Mouse (Mus musculus) yolk sac, embryonic 10.5 days (tissue): ENCODE measurements at regions not wholly inside any gene's neighbourhood (a gene's known extent, or its start where the extent isn't known, plus 50 kb on each side); places are given as distances from the start of the nearest gene placed in this dataset.
A peak's percentile ranks its signal among the peaks of the same experiment; 100 is the strongest.

ENCODE experiments used
- DNase-seq: peaks from one replicate; pipeline ENCODE4 v3.0.0-alpha.2; 2017; ENCODE audit warnings: low spot score

DNA sequence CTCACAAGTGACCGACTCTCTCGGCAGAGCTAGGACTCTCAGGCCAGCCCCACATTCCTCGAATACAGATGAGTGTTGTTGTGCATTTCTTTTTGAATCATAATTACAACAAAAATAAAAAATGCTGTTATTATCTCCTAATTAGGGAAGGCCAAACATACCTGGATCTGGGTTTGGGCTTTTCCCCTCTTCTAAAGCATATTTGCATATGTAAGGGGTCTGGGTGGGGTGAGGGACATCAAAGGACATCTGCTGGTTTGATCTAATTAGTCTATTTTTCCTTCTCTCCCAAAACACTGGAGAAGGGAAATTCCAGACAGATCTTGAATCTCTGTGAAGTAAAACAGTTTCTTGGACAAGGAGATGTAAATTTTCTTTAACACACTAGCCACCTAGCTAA lies 85.3 kb downstream of the Tfap2a start:
- DNase-seq, result no peak

DNA sequence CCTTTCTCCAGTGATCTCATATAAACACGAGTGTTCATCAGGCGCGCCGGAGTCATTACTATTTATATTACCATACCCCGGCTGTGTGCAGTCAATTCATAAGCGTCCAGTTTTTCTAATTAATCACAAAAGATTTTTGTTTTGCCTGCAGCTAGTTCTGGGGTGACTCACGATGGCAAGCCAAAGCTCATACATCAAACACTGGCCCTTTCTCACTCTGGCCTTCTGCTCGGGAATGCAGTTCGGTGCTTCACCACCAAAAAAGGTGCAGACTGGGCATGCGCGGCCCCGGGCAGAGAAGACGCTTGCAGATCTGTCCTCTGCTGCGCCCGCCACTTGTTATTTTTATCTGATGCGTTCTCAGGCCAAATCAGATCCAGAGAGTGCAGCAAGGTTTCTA lies 87.1 kb downstream of the Tfap2a start:
- no peak for DNase-seq

DNA sequence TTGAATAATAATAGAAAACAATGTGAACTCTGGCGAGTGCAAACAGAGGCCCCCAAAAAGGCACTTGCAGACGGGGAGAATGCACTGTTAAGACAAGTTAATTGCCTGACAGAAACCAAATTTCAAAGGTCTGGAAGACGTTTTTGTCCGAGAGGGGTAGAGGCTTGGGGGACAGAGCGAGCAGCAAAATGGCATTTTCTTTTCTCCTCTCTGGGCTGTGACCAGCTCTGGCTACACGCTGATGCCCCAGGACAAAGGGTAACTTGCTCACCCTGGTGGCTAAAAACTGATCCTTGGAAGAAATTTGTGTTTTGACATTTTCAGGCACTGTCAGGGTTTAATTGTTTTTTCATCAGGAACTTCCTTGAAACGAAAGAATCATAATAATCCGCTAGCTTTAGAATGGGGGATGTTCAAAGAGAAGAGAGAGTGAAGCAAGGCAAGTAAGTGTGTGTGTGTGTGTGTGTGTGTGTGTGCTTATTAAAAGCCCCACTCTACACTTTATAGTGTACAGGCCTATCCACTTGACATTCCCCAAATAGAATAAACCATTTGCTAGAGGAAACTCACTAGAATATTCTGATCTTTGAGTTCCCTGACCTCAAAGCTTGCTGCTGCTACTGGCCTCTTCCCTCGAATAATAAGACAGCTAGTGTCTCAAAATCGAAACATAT lies 88.0 kb downstream of the Tfap2a start:
- no peak for DNase-seq

DNA sequence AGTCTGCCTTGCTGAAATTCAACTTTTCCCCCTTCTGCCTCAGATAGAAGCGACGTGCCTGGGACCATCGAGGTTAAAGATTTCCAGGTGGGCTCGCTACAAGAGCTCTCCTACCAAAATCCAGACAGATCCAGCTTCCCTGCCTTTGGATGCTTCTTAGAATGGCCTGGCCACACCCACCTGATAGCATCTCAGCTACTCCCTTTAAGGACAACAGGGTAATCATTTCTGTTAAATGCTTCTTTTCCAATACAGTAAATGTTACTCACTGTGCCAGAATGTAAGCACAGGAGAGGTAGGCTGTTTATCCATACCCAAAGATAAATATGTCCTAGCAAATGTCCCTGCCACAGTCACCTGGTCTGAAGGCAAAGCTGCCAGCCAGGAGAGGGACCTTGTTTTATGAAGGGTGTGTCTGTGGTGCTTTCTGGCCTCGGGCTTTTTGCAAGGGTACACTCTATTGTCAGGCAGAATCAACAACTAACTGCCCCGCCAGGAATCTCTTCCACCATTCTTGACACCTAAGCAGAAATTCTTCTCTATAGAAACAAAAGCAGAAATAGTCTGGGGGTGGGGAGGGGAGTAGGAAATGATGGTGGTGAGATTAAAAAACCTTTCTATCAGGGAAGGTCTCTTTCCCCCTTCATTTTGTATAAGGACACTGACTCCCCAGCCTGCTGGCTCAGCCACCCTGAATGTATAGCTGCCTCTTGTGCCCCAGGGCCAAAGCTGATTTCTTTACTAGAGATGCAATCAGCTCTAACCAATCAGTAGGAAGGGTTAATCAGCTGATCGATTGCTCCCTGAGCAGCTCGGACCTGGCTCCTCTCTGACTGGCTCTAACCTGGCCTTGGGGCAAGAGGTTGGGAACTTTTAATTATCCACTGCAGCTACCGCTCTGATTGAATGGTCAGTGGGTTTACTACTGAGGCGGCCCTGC lies 88.8 kb downstream of the Tfap2a start:
- no peak for DNase-seq

GRCm38 (mm10) chr13:40646131-40646530 lies 92.0 kb downstream of the Tfap2a start:
- no peak for DNase-seq

DNA sequence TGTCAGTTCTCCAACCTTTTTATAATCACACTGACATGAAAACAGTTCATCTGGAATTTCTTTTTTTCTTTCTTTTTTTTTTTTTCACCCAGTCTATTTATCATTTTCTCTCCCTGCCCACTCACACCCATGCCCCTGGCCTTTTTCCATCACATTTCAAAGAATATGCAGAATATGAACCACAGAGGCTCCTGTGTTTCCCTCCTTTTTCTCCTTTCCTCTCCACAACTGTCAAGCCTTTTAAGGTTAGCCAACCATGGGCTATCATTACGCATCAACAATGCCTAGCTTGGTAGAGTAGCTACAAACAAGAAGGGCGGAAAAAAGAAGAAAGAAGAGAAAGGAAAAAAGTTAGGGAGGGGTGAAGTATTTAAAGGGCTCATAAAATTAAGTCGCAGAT lies 92.5 kb downstream of the Tfap2a start:
- no peak for DNase-seq

GRCm38 (mm10) chr13:40642931-40643330 lies 95.2 kb downstream of the Tfap2a start:
- DNase-seq, result no peak

GRCm38 (mm10) chr13:40637269-40637668 lies 100.9 kb downstream of the Tfap2a start:
- no peak for DNase-seq

GRCm38 (mm10) chr13:40617881-40618280 lies 120.3 kb downstream of the Tfap2a start:
- no peak for DNase-seq

GRCm38 (mm10) chr13:40608526-40608925 lies 129.7 kb downstream of the Tfap2a start:
- DNase-seq, result no peak

- DNase-seq, result peak; percentile 9
Measured at GRCm38 (mm10) chr13:40606405-40607271, 131.5 kb downstream of the Tfap2a start.

DNA sequence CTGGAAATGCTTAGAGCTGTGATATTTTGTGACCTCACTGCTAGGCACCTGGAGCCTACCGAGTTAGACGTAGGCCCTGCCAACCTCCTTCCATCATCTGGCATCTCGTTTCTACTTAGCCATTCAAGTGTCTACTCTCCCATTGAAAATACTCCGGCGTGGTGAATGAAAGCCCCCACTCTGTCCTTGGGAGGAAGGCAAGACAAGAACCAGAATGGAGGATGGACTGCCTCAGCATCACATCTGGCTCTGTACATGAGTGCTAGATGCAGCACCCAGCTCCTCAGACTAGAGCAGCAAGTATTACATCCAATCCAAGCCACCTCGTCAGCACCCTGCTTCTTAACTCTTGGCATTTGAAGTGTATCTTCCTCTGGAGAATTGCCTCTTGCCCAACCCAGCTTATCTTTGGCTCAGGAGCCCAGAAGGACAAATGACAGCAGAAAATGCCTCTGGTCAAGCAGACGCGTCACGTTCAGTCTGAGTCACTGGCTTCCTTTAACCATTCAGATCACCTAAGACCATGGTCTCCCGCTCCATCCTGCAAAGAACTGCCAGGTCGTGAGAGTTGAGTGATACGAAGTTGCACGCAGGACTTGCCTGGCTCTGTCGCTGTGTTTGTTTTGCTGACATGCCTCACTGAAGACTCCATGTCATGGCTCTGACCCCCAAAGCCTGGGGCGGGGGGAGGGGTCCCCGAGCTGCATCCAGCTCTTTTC lies 132.3 kb downstream of the Tfap2a start:
- DNase-seq, result no peak

DNA sequence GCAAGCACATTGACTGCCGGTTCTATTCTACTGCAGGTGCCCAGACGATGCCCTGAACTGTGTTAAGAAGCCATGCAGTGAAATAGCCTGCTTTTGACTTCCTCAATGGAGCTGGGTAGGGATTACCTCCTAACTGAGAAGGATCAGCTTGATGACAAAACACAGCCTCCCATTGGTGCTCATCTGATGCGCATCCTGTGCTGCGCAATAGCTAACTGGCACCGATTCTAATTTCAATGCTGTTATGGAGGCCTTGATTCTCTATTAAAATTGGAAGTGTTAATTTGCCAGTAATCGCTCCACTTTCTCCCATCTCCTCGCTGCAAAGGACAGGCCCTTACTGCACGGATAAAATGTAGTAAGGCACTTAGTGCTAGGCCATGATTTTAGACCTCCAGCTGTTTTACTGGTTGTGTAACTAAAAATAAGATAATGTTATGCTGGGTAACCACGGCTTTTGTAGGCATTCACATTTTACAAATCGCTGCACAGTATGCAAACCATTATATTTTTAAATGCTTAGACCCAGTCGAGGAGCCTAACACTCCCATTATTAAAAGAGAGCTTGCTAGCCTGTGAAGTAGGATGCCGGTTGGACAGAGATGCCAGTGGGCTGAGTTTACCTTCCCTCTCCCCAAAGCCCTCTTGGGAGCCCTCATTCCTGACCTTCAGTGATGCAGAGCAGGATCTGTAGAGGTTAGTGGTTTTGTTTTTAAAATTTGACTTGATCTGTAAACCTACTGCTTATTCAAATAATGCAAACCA lies 163.0 kb downstream of the Tfap2a start:
- DNase-seq, result no peak

GRCm38 (mm10) chr13:40569461-40569860 lies 168.7 kb downstream of the Tfap2a start:
- no peak for DNase-seq

- DNase-seq, result peak; percentile 9
Measured at GRCm38 (mm10) chr13:40567821-40568220, 170.4 kb downstream of the Tfap2a start.

DNA sequence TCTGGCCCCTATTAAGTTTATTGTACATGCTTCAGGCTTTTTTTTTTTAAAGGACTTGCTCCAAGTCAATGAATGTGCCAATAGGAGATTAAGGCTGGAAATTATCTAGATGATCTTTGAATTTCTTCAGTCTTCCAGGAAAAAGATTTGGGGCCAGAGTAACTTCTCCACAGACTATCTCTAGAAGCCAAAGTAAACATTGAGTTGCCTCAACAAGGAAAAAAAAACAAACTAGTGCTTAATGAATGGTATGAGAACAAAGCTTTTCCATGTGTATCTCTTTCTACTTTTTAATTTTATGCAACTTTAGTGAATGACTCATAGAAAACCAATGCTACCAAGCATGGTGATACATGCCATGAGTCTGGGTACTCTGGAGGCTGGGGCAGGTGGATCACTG lies 173.8 kb downstream of the Tfap2a start:
- DNase-seq, result no peak

GRCm38 (mm10) chr13:40554368-40554767 lies 183.8 kb downstream of the Tfap2a start:
- no peak for DNase-seq

- DNase-seq, result no peak
Measured at GRCm38 (mm10) chr13:40525501-40525900, 164.3 kb upstream of the Ofcc1 start.

DNA sequence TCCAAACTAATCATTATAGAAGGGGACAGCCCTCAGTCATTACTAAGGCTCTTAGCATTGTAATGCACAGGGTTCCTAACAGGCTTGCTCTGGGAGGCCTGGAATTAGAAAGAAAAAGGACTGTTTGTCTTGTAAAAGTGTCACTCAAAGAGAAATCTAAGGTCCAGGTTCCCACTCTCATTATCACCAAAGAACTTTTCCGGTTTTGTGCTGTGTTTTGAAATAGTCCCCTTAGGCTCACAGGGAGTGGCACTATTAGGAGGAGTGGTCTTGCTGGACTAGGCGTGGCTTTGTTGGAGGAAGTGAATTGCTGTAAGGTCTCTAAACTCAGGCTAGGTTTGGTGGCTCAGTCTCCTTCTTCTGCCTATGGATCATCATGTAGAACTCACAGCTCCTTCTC lies 161.9 kb upstream of the Ofcc1 start:
- no peak for DNase-seq

DNA sequence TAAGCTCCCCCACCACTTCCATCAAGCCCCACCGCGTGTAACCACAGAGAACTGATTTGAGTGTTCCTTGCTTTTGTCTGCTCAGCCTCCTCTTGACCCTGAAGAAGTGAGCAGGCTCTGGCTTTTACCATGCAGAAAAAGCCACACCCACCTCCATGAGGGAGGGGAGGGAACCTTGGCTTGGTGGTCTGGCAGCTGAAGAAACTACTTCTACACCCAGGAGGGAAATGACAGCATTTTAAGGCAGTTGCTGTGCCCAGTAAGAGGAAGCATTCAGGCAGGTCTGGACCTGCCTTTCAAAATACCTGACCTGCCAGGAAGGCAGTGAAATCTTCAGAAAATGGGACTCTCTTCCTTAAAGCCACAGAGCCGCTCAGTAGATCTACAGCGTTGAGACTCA lies 156.9 kb upstream of the Ofcc1 start:
- DNase-seq, result no peak

GRCm38 (mm10) chr13:40509290-40509689 lies 148.0 kb upstream of the Ofcc1 start:
- no peak for DNase-seq
